Mouse (Mus musculus) retina, adult 2 months (tissue): ENCODE measurements at regions not wholly inside any gene's neighbourhood (a gene's known extent, or its start where the extent isn't known, plus 50 kb on each side); places are given as distances from the start of the nearest gene placed in this dataset.
"Not testable (repeated sequence)": the region's sequence is repeated elsewhere in the genome, so short reads cannot be mapped to it uniquely, and the experiment has no call there.

Experiments
- DNase-seq: peaks from one replicate; pipeline ENCODE4 v3.0.0-alpha.2; 2012; ENCODE audit warnings: low read depth, low spot score

GRCm38 (mm10) chr1:181262496-181262895 is 50.7 kb upstream of the Wdr26 start:
- DNase-seq = no peak

DNA sequence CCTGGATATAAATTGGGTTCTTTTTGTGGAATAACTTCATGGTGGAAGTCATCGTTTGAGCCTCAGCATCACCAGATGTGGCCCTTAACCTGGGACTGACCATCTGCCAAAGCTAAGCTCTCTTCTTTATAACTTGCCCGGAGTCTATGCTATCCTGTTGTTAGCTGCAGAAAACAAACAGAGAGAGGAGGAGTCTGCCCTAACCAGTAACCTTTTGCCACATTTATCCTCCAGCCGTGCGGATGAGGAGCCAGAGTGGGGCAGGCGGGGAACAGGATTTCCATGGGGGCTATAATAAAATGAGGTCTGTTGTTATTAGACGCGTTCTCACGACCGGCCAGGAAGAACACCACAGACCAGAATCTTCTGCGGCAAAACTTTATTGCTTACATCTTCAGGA is 51.4 kb upstream of the Wdr26 start:
- no peak for DNase-seq

DNA sequence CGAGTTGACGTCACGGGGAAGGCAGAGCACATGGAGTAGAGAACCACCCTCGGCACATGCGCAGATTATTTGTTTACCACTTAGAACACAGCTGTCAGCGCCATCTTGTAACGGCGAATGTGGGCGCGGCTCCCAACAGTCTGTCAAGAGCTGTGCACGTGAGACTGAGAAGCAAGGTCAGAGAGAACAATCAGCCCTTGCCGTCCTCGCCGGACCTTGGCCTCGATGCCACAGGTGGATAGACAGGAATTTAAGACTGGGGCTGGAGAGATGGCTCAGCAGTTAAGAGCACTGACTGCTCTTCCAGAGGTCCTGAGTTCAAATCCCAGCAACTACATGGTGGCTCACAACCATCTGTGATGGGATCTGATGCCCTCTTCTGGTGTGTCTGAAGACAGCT is 58.7 kb upstream of the Wdr26 start:
- DNase-seq = not testable (repeated sequence)

- no peak for DNase-seq
Measured at GRCm38 (mm10) chr1:181271164-181271563, 59.4 kb upstream of the Wdr26 start.

DNA sequence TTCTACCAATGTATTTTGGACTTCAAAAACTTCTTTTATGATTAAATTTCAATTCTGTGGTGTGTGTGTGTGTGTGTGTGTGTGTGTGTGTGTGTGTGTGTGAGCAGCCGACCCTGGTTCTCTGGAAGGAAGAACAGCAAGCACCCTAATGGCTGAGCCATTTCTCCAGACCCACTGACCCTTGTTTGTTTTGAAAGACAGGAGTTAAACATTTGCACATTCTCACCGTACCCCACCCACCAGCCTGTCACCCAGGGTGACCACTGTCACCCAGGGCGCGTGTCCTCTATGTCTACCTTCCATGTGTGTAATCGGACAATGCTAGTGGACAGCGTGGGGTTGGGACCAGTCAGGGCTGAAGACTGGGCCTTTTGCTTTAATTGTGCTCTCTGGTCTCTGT is 60.0 kb upstream of the Wdr26 start:
- no peak for DNase-seq

DNA sequence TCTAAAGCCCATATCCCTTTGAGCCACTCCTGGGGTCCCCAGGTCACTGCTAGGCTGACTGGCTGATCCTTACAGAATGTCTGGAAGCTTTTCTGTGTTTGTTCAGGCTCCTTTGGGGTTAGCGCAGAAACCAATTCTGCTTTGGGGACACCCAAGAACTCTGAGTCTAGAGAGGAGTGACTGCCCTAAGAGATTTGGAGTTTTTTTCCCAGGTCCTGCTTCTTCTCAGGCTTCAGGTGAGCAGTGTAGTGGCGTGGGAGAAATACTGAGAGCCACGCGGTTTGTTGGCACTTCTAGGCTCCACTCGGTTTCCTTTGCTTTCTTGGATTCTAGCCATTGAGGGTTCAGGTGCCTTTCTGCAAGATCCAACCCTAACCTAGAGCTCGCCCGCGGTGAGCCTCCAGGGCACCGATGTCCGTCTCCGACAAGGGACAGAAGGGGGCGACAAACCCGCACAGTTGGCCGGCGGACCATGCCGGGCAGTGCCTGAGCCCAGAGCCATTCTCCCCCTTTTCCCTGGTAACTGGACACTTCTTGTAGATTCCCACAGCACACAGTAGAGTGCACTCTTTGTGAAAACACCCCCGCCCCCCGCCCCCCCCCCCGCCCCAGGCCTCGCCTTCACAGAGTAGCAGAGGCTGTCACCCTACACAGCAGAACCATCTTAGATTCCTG is 61.0 kb upstream of the Wdr26 start:
- peak; percentile 30 for DNase-seq

- no peak for DNase-seq
Measured at GRCm38 (mm10) chr1:181273540-181274204, 61.9 kb upstream of the Wdr26 start.

DNA sequence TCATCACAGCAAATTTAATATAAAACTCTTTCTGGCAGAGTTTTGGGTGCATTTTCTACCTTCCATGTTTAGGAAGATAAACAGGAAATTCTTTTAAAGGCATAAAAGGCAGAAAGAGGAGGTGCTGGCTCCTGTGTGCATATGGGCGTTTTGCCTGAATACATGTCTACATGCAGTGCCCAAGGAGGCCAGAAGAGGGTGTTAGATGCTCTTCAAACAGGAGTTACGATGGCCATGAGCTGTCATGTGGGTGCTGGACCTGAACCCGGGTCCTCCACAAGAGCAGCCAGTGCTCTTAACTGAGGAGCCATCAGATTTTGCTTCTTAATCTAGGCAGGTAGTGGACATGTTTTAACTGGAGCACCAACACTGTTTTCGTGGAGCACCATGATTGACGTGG is 69.0 kb upstream of the Wdr26 start:
- no peak for DNase-seq

- not testable (repeated sequence) for DNase-seq
Measured at GRCm38 (mm10) chr1:181282986-181283385, 69.4 kb upstream of the Cnih3 start.

- DNase-seq = not testable (repeated sequence)
Measured at GRCm38 (mm10) chr1:181283539-181283938, 68.9 kb upstream of the Cnih3 start.

DNA sequence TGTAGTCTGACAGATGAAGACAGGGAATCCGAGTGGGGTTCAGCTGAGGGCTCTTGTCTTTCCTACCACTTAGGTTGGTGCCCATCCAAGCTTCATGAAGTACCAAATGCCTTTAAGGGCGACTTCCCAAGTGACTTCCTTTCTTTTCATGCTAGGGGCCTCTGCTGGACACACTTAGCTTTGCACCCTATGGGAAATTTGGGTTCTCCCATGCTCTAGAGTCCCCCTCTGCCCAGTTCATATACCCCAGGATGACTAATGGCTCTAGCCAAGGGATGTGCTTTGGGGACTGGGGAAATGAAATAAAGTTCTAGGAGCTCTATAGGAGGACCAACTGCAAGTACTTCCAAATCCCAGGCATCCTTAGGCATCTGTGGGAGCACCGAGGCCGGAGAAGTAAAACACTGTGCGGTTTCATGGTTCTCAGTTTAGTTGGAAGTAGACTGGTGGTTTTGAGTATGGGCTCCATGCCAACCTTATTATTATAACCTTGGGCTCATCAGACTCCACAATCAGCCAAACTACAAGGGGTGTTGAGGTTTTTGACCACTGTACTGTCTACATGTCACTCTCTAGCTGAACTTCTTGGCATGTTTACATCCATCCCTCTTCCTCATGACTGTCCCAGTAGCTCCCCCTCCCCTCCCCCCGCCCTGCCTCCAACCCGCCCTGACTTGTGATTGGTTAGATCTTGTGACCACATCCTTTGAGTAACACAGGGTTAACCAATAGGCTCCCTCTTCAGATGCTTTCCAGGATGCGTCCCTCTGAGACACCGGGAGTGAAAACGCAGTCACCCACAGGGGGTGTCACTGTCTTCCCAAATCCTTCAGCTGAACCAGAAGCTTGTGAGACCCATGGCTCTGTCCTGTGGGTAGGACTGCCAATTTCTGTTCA is 67.9 kb upstream of the Cnih3 start:
- no peak for DNase-seq

- DNase-seq = no peak
Measured at GRCm38 (mm10) chr1:181285600-181285999, 66.8 kb upstream of the Cnih3 start.

DNA sequence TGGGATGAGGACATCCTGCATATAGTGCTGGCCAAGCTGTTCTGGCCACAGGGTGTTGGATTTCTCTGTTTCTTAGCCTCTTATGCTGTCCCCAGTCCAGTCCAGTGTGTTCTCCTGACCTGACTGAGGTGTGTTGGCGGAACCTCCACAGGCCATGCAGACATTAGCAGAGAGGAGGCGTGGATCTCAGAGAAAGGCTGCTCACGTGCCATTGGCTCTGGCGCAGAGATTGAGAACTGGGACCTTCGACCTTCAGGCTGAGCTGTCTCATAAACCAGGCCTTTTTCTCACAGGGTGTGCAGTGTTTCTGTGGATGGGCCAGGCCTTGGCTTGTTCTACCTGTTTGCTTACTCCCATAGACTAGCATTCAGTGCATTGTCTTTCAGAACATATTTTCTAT is 66.3 kb upstream of the Cnih3 start:
- DNase-seq = no peak

DNA sequence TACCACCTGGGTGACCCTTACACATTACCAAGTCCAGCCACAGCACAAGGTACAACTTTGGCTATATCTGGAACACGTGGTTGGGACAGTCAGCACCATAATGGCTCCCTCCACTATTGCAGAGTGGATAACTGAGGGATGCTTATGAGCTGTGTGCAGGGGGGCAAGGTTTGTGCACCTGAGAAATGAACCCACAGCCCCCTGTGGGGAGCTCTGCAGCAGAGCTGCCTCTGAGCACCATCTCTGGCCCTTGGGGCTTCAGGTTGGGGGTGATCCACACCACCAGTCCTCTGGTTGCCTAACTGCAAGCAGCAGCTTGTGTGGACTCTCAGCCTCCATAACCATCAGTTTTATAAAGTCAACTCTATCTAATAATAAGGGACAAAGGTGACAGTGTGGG is 65.3 kb upstream of the Cnih3 start:
- DNase-seq = no peak

- no peak for DNase-seq
Measured at GRCm38 (mm10) chr1:181289385-181290035, 62.9 kb upstream of the Cnih3 start.

DNA sequence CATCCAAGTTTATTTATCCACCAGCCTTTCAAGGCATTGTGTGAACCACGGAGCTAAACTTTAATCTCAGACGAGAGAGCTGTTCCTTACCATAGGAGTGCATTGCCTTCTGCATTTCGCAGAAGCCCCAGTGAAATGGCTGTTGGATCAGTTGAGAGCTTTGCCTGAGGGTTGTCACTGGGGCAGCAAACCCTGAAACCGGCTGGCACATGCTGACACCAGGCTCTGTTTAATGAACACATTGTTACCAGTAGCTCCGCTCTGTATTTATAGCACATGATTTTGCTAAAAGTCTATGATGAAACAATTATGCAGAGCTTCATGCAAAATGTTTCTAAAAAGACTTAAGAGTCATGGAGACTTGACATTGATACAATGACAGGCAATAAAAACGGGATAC is 61.2 kb upstream of the Cnih3 start:
- no peak for DNase-seq

- no peak for DNase-seq
Measured at GRCm38 (mm10) chr1:181291966-181292365, 60.5 kb upstream of the Cnih3 start.

GRCm38 (mm10) chr1:181293079-181293865 is 59.2 kb upstream of the Cnih3 start:
- no peak for DNase-seq

DNA sequence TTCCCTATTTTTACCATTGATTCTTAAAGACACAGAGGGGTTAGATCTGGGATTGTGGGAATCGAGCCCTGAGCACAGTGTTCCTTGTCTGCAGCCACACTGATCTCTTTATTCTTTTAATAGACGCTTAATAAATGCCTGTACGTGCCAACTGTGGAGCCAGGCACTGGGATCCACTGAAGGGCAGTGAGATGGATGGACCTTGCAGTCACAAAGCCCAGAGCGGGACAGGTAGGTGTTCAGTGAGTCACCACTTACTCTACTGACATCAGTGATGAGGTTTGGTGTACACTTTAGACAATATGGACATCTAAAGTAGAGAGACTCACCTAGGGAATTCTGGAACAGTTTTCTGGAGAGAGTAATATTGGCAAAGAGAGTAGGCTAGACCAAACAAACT is 56.8 kb upstream of the Cnih3 start:
- no peak for DNase-seq

DNA sequence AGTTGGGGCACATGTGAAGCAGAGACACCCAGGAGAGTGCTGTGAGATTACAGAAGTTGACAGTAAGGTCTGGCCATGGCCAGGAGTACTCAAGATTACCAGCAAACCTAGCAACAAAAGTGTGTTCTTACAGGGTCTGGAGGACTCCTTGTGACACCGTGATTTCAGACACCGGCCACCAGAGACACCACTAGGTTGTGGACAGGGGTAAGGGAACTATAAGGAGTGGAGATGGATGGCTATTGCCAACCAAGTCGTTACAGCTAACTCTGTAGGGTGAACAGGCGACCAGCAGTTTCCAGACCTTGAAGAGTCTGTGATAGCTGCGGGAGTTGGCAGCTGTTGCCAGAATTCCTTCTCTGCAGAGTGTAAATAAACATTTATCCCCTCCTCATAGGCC is 54.4 kb upstream of the Cnih3 start:
- no peak for DNase-seq

- no peak for DNase-seq
Measured at GRCm38 (mm10) chr1:181299075-181299665, 53.3 kb upstream of the Cnih3 start.
